Comparison of ENCODE assay signal across 14 mouse cellular contexts in the genomic region with DNA sequence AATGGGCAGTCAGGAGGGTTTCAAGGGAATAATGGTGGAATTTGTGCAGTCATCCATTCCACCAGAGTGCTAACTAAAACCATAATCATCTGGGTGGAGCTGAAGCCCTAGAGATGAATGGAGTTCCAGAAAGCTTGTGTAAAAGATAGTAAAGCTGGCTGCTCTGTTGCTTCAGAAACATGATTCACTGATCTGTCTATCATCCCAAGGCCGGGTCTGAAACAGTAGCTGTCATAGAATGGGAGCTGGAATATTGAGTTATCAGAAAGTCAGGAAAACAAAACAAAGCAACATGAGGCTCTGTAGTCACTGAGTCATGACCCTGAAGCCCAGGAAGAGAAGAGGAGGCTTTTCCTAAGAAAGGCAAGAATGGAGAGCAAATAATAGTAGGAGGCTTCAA.
"Had no signal": no experiment of that assay in that cellular context is flagged by ENCODE, and none has a peak within 500 bp of the region (broad histone marks: within the 10 kb centered on the region; RNA-seq: fewer than 3 reads in every experiment).

No protein-coding gene starts in this region.

- DNase-seq: gastrocnemius, adult 2 months; gastrocnemius, postnatal 10 days; gastrocnemius, postnatal 25 days; heart, adult 18-20 months; heart, postnatal 10 days; heart, postnatal 4 days; kidney, adult 18-20 months; kidney, adult 8-10 months; kidney, postnatal 10 days; kidney, postnatal 25 days; layer of hippocampus, adult 9-11 months; liver; liver, embryonic 13.5 days; liver, postnatal 0 days had no signal
